Mouse (Mus musculus) thymus, postnatal 10 days (tissue): Measurements from ENCODE around the gene Ube2e3.

Experiments
- DNase-seq, 2 experiments: peaks; one replicate each; pipeline ENCODE4 v3.0.0; 2021; ENCODE audit warnings: low spot score in 2 of 2

The Ube2e3 gene

DNA sequence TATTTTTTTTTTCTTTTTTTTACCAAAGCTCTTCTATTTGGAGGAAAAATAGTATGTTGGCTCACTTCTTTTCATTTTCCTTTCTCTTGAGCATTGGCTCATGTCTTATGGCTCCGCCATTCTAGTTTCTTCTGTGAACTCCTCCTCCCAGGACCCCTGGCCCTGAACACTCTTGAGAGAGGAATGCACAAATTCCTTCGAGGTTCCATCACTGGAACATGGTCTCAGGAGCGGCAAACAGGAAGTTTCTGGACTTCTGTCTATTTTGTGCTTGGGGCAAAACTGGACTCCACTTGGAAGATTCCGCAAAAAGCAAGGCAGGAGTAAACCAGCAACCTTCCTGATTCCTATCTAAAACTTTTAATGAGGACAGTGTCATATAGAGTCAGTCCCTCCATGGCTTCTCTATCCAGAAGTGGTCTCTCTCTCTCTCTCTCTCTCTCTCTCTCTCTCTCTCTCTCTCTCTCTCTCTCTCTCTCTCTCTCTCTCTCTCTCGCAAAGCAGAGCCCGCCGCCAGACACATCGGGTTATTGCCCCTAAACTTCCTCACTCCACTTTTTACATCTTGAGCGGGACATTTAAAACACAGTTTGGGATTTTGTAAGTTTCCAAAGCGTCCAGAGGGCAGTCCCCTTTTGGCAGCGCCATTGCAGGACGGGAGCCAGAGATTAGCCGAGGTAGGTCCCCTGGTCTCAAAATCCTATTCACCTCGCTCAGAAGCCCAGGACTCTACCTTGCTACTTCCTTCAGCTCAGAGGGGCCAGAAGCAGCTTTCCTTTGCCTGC lies at the start of gene Ube2e3:
Gene Ube2e3, plus strand, starts transcription at position 399 of the 785 bp plus-strand sequence.
- no peak for DNase-seq

DNA sequence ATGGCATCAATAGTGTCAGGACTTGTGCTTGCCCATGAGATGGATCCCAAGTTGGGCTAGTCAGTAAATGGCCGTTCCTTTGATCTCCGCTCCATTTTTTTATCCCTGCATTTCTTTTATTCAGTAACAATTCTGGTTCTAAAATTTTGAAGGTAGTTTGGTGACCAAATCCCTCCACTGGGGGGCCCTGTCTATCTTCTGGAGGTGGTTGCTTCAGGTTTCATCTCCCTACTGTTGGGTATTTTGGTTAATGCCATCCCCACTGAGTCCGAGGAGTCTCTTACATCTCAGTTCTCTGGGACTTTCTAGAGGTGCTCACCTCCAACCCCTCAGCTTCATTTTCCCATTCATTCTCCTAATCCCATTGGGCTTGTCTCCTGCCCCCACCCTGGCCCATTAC lies 38.0 kb upstream of the Ube2e3 start:
- no peak for DNase-seq

DNA sequence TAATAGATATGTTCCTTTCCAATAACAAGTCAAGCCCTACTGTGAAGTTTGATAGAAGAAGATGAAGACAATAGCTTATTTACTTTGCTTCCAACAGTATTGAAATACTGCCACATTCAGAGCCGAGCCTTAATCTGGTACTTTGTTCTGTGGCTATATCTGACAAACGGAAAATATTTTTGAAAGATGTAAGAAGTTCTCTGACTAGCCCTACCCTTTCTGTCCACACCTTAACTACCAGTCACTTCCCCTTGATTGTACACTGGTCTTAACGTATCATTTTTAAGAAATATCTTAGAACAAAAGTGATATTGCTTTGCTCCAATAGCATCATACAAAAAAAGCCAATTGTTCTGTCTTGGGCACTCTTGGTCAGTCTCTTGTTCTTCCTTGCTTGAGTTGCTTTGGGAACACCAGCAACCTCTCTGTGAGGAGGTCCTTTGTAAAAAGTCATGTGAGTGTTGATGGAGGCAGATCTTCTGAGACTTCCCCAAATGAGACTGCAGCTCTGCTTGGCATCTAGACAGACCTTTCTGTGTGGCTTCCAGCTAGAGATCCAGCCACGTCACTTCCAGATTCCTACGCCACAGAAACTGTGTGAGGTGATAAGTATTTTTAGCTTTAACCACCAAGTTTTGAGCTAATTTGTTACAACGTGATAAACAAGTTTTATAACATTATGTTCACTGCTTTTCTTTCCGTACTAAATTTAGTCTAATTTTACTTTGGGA lies 26.3 kb upstream of the Ube2e3 start:
- DNase-seq: no peak

DNA sequence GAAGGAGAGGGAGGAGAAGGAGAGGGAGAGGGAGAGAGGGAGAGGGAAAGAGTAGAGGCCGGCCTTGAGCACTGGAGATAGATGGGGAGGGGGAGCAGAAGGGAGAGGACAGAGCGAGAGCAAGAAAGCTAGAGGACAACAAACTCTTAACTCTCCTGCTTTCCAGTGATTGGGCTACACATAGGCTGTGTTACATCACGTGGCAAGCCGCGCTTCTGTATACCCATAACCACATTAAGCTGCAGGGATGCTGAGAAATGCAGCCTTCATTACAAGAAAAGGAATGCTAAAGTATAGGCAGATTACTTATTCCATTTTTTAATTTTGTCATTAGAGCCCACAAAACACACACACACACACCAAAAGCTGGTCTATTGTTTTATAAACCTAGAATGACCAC lies 23.6 kb upstream of the Ube2e3 start:
- DNase-seq: no peak

DNA sequence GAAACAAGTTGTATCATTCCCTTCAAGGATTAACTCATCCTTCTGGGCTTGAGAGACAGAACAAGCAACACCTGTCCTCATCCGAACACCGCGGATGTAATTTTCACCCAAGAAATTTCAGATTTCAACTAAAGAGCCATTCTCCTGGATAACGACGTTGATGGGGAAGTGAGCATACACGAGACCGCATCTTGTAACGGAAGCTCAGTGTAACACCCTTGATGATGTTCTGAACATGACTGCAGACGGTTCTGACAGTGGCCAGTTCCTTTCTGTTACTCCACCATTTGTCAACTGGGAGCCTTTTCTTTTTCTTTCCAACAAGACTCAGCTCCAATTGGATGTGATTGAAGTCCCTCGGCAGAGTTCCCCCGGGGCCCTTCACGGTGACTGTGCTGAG lies 22.6 kb upstream of the Ube2e3 start:
- DNase-seq: no peak

DNA sequence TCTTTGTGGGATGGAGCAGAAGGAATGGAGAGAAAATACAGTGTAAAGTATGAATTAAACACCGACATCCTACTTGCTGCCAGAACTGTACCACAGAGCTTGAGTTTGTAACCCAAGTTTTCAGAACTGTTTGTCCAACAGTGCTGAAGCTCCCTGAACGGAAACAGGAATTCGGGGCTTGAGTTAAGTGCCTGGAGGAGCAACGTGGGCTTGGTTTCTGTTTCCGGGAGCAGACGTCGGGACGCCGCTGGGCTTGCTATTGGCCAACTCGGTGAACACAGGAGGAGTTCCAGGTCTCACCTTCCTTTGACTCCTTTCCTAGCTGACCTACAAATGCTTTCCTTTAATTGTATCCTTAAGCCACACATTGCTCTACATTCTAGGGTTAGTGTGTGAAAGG lies 22.2 kb upstream of the Ube2e3 start:
- DNase-seq: no peak

DNA sequence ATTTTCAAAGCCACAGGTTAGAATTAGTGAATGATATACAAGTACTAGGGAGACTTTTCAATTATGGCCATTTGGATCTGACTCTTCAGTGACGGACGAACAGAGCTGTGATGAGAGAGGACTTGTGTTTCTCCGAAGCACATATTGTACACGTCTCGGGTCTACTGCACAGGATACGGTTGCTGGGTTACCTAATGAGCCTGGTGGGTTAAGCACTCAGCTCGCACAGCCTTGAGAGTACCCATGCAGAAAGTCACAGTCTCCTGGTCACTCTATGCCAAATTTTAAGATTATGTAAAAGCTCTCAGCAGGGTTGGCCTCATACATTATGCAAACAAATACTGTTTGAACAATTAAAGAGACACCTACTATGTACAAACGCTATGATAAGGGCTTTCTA lies 13.6 kb upstream of the Ube2e3 start:
- DNase-seq: no peak

DNA sequence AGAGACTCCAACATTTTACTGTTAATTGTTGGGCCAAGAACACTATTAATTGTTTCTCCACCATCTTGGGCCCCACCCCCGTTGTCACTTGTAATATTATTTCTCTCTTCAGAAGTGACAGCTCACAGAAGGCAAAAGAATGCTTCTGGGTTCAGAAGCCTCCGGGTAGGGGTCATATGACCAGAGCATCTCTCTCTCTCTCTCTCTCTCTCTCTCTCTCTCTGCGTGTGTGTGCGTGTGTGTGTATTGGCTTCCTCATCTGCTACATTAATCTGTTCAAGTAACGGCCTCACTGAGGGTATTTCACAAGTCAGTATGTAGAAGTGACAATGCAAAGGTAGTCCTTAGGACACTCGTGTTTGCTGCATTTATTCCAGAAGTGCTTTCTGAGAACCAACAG lies 9.3 kb upstream of the Ube2e3 start:
- DNase-seq: no peak

DNA sequence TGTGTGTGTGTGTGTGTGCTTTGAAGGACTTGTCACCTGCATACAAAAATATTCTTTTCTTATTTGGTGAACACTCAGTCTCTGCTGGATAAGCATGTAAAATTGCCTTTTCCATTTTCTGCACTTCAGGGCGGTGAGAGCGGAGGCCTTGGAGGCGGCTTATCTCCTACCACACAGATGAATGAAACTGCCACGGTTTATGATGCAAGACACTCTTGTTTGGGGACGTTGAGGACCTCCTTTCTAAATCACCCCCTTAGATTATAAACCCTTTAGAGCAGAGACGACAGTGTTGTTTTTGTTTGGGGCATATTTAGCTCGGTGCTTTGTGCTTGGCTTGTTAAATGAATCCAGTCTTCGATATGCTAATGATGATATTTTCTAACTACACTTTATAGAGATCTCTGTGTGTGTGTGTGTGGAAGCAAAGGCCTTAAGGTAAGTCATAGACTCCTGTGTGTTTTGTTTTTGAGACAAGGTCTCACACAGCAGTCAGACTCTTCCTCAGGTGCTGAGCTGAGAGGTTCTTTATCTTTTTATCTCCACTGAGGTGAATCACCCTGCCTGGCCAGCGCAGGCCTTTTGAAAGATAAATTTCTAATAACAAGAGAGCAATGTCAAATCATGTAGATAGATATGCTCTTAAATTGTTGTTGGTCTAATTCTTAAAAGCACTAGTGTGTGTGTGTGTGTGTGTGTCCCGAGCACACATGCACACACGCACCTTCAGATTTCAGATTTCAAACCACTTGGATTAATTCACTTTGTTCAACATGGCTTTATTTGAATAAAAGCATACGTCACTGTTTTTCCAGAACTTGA lies 8.4 kb upstream of the Ube2e3 start:
- DNase-seq: no peak

DNA sequence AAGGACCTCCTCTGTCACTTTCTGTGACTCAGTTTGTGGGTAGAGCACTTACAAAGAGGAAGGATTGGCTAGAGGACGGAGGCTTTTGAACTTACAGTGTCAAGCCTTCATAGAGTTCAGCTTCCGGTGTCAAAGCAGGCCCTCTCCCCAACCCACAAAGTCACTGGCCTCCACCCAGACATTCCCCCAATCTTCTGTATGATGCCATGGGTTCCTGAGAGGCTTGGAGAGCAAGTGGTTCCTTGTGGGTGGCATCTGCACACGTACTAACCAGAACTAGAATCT lies 7.9 kb upstream of the Ube2e3 start:
- DNase-seq: no peak

DNA sequence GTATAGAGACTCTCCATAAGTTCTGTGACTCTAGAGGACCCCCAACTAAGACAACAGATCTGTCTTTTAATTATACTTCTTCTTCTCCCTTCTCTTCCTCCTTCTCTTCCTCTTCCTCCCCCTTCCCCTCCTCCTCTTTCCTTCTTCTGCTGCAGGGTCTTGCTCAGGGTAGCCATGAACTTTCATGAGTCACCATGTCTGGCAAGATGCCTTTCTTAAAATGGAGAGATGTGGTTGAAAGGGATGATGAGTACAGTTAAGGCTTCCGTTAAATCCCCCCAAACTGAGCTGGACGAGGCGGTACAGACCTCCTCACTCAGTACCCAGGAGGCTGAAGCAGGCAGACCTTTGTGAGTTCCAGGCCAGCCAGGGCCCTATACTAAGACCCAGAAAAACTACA lies 3.8 kb upstream of the Ube2e3 start:
- no peak for DNase-seq

DNA sequence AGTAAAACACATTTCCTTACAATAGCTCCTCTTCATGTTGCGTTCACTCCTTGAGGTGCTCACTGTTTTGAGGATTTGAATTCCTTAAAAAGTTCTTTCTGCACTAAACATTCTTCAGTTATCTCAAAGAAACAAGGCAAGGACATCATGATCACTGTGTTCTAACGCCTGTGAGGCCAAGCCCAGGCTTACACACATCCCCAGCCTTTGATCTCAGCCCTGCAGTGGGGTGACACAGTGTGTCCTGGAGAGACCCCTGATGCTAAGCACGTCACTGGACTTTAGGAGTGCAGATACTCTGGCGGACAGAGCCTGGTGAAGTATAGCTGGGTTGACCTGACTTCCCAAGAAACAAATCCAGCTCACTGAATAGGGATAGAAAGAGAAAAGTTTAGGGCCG lies 3.1 kb upstream of the Ube2e3 start:
- DNase-seq: no peak

DNA sequence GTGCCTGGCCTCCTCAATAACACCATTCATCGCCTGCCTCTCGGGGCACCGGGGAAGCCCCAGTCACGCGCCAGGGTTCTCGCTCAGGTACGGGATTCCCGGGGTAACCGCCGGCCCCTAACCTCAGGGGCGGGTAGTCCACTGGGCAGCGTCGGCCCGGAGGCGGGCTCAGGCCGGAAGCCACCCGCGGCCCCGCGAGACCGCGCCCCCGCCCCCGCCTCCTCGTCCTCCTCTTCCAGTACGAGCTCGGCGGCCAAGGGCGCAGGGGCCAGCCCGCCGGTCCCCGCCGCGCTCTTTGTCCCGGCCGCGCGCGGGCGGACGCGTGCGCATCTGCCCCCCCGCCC lies 559 bp downstream of the Ube2e3 start:
- peak; percentile 76 to 77 for DNase-seq

DNA sequence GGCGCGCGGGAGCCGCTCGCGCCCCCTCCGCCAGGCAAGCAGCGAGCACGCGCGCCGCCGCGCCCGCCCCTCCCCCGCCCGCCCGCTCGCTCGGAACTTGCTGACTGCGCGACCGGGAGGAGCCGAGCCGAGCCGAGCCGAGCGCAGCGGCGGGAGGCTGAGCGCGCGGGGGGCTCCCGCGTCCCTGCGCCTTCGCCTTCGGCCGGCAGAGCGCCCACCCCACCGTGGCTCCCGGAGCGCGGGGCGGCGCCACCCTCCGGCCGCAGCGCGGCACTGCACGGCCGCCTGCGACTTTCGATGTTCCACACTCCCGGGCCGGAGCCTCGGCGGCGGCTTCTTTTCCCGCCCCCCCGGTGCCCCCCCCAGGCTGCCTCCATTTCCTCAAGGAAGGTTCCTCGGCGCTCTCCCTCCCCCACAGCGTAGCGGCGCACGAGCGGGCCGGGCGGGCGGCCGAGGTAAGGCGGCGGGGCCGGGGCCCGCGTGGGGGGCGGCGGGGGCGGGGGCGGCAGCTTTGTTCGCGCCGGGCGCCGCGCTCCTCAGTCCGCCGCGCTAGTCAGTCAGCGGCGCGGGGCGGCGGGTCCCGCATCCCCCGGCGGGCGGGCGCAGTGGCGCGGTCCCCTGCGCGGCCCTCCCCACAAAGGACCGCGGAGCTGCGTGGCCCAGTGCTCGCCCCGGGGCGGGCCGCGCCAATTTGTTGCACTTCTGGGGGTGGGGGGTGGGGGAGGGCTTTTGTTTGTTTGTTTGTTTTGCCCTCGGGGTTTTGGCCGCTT lies 1.2 kb downstream of the Ube2e3 start:
- DNase-seq: peak; percentile 74 to 84

DNA sequence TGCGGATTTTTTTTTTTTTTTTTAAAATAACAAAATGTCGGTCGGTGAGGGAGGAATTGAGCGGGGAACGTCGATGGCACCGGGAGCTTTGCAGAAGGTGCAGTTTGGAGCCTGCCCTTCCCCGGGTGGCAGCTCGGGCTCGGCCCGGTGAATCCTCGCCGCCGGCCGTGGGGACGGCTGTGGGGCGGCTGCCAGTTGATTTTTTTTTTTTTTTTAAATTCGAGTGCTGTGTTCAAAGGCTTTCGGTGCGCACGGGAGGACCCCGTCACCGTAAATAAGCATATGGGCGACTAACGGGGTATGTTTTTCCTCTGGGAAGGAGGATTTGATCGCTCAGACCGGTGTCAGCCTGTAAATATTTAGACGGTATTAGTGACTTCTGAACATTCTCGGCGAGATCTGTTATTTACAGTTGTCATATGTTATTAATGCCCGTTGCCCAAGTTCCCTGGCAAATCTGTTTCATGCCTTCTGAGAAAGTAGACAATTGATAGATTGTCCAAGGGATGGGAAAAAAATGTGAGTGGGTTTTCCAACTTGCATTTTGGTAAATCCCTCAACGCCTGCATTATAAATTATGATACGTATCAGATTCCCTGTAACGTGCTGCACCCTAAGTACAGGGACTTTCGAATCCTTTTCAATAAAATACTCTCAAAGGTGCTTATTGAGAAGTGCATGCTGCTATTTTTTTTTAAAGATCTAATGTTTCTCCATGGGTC lies 2.0 kb downstream of the Ube2e3 start:
- peak; percentile 17 to 18 for DNase-seq

DNA sequence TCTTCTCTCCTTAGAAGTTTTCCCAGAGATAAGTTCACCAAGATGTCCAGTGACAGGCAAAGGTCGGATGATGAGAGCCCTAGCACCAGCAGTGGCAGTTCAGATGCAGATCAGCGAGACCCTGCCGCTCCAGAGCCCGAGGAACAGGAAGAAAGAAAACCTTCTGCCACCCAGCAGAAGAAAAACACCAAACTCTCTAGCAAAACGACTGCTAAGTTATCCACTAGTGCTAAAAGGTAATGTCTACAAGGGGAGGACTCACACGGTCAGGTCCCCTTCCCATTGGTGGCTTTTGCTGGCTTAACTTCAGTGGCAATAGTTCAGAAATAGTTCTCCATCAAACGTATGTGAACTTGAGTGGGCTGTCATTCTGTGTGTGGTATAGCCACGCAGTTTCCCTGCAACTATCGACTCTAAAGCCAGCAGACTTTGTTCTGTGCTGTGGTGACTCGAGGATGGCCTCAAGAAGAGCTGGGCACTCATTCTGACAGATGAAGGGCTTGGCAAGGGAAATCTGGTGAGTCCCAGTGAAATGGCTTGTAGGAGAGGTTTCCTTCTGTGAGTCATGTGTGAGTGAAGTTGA lies 2.6 kb downstream of the Ube2e3 start:
- peak; percentile 21 to 22 for DNase-seq

DNA sequence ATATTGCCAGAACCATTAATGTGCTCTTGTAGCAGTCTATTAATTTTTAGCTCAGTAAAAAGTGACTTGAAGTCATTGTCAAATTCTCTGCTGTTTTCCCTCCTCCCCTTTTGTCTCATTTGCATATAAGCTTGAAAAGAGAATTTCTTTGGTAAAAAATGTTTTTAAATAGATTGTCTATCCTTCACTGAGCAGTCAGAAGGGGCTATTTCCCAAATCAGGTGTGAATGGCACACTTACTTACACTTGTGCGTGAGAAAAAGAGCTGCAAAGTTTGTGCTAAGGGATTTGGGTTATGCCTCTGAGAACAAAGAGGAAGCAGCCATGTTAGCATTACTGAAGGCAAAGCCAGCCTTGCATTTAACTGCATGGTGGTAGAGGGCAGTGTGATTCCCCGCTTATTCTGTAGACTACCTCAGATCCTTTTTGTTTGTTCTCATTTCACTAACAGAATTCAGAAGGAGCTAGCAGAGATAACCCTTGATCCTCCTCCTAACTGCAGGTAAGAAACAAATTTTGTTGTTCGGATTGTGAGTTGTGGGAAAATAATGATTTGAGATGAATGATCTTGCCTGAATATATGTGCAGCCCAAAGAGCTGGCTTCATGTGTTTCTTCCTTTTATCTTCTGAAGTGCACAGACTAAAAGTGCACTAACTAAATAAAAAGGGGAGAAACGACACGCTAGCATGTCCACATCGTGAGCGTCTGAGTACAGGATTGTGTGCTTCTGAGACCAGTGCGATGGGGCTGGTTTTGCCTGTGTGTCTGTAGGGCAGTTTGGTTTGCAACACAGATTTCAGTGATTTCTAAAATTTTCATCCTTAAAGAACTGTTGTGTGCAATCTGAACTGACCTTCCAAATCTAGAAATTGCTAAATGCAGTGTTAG lies 4.3 kb downstream of the Ube2e3 start:
- peak; percentile 11 to 47 for DNase-seq

DNA sequence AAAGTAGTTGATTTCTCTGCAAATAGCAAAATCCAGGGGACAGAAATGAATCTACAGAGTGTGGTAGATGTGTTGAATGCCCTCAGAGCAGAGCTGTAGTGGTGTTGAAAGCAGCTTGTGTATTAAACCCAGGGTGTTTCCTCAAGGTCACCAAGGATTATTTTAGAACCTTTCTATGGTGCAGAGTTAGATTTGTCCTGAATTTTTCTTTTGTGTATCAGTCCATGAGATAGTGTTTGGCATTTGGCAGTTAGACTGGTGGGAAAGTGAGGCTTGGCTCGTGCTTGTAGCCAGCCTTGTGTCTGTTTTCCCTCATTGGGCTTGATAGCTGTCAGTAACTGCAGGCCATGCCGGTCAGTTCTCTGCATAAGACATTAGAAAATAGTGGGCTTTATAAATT lies 6.0 kb downstream of the Ube2e3 start:
- no peak for DNase-seq

DNA sequence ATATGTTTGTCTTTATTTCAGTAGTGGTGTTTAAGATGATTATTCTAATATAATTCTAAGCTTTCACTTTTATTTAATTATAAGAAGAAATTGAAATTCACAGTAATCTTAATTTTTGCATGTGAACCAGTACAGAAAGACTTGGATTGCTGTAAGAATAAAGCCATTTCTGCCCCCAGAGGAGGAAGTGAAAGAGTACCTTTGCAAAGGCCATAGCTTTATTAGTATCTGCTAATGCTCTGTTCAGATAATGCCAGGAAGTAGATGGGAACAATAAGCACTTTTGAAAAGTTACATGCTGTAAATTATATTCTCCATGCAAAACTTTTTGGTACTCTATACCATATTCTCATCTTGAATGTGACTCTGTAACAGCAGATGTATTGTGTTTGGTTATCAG lies 8.1 kb downstream of the Ube2e3 start:
- no peak for DNase-seq

DNA sequence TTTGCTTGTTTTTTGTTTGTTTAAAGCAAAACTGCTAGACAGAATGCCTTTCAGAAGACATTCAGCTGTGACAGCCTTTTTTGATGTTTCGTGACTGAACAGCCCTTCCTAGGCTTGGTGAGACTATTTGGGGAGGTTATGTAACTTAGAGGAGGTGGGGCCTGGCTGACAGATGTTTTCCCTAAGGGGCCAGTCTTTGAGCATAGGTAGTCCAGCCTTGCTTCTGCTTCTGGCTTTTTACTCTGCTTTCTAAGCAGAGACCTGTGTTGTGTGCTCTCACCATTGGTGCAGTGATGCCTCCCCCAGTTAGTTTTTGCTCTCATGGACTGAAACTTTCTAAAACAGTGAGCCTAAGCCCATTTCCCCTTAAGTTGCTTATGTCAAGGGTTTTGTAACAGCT lies 14.1 kb downstream of the Ube2e3 start:
- no peak for DNase-seq
